Mouse (Mus musculus): ENCODE measurements around the gene Klhdc4.

The Klhdc4 gene

GRCm38 (mm10) chr8:121806126-121806525 lies 23.2 kb downstream of the Klhdc4 start:
- DNase-seq = no peak

DNA sequence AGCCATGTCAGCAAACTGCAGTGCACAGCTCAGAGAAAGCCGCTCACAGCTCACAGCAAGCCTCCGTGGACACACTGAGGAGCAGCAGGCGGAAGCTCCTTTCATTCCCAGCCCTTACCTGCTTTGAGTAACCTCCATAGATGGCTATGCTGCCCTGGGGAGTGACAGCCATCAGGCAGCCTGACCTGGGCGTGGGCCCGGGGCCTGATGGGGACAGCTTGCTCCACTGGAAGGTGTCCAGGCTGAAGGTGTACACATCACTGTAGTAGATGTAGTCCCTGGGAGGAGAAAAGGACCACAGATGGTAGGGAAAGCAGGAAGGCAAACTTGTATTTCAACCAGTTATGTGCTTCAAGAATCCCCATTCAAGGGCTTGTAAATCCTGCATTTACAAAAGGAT lies 24.5 kb downstream of the Klhdc4 start:
- no peak for DNase-seq

DNA sequence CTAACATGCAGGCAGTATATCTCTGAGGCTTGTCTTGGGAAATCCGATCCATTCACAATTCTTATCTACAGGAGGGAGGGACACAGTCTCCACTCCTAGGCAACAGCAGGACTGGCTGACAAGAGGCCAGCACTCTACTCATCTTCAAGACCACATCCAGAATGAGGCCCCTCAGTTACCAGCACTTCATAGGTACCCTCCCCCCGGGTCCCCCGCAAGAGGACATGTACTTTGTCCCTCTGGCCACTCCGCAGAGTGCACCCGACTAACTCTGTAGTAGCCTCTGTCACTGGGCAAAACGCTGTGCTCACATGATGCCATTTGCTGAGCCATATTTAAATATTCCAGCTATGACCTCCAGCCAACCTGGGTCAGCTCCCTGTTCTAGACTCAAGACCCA lies 31.0 kb downstream of the Klhdc4 start:
- DNase-seq = no peak

DNA sequence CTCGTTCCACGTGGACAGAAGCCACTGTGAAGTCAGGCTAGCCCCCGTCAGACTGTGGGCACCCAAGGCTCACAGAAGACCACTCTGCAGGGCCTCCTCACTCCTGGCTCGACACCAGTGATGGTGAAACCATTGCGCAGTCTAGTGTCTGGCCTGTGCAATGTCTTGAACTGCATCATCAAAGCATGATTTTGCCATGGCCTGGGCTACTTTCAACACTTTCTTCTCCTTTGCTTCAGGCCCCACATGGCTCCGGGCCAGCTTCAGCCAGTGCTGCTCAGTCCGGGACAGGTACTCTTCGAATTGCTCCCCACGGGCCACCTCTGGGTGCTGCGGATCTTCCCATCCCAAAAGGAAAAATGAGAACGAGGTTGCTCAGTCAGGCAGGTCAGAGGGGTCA lies 33.0 kb downstream of the Klhdc4 start:
- DNase-seq = no peak

DNA sequence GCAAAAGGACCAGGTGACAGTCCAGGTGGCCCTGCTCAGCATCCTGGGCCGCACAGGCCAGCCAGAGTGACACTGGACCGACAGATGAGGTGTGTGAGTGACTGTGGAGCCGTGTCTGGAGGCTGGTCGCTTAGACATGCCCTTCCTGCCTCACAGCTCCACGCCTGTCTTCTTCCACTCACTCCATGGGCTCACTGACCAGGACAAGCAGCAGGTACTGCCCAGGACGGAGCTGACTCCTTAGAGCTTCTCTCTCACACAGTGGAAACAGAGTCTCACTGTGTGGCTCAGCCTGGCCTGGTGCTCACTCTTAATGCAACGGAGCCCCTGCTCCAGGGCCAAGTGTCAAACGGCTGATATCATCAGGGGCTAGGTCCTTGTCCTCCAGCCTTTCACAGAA lies 33.9 kb downstream of the Klhdc4 start:
- DNase-seq = no peak

- no peak for DNase-seq
Measured at GRCm38 (mm10) chr8:121794151-121794550, 35.2 kb downstream of the Klhdc4 start.

DNA sequence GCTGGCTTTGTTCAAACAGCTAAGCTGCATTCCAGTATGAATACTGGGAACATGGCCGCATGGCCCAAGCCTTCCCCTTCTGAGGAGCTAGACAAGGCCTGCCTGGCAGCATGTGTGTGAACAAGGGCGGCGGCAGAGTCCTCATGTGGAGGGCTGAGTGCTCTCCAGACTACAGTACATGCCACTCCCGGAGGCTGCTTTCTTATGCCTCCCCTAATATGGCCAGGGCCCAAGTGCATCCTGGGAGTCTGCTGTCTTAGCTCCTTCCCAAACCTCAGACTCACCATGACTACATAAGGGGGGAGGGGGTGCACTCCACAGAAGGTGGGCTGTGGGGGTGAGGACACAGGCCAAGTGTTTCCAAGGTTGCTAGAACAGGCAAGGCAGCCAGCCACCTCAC lies 36.7 kb downstream of the Klhdc4 start:
- DNase-seq = no peak

DNA sequence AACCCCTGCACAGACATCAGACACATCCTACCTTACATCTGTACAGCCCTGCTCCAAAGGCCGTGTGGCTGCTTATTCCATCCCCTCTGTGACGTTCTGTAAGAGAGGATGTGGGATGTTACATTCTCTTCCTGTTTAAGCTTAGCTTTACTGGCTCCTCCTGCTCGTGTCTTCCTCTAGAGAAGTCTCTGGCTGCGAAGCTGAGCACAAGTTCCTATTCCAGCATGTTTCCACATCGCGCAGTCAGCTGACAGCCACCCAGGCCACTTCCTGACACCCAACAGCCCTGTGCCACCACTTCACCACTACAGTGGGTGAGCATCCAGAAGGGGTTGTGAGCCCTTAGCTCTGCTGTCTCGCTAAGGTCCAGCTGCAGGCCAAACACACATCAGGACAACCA lies 37.2 kb downstream of the Klhdc4 start:
- no peak for DNase-seq

DNA sequence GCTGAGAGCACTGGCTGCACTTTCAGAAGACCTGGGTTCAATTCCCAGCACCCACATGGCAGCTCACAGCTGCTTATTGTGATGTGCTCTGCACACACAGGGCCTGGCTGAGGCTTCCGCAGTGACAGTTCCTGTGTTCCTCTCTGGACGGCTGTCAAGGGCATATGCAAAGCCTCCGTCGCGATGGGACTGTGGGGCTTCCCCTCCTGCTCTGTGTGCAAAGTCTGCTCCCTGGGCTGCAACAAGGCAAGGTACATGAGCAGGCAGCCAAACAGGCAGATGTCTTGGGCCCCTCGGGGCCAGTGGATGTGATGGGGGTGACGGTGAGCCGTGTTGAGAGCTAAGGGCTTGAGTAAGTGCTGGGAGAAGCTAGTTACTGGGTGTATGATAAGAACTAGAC lies 40.6 kb downstream of the Klhdc4 start:
- no peak for DNase-seq

- peak; percentile 84 for DNase-seq
Measured at GRCm38 (mm10) chr8:121786542-121786941, 42.8 kb downstream of the Klhdc4 start.

- DNase-seq = no peak
Measured at GRCm38 (mm10) chr8:121782493-121782892, 46.9 kb downstream of the Klhdc4 start.

- no peak for DNase-seq
Measured at GRCm38 (mm10) chr8:121773876-121774275, 55.5 kb downstream of the Klhdc4 start.

GRCm38 (mm10) chr8:121770845-121771752 lies 58.3 kb downstream of the Klhdc4 start:
- peak; percentile 60 for DNase-seq

DNA sequence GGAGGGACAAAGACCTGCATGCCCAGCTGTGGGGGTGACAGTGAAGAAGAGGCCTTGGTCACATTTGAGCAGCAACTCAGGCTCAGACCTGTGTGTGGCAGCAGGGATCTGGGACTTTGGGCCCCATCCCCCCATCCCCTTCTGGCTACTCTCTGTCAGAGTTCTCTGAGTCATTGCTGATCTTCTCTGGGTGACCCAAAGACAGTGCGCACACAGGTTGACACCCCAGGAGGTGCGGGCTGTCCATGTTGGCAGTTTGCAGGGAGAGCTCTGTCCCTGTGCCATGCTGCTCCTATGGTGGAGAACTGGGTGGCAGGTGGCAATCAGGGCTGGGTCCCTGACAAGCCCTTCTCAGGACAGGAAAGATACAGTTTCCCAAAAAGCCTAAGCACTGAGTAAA lies 59.7 kb downstream of the Klhdc4 start:
- no peak for DNase-seq

- DNase-seq = no peak
Measured at GRCm38 (mm10) chr8:121769095-121769494, 60.3 kb downstream of the Klhdc4 start.

DNA sequence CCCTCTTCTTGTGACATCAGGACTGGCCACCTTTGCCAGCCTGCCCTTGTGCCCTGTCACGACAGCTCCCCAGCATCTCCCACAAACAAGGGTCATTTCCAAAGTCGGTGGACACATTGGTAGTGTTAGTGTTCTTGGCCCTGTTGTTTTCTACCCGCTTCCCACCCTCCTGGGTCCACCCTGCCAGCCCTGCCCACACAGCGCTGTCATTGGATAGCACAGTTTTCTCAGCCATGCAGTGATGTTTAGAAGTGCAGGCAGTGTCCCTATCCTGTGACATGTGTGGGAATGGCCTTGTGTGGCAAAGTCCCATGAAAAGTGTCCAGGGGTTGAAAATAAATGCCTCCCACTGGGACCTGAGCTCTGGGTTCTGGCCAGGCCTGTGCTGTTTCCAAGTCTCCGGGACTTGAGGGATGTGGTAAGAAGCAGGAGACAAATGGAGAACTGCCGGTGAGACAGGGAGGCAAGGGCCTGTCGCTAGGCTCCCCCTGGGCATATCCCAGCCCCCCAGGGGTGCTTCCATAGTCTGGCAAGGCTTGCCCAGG lies 63.7 kb downstream of the Klhdc4 start:
- DNase-seq = peak; percentile 37

DNA sequence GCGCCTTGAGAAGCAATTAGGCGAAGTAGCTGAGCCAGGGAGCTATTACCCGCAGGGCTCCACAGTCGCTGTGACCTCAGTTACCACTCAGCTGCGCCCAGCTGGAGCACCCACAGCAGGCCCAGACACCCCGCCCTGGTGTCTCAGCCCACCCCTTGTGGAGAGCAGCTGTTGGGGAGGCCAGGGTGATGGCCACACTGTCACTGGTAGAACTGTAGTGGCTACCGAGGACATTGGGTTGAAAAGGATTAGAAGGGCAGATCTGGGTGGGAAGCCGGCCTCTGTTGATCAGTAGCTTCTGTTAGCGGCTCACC lies 65.7 kb downstream of the Klhdc4 start:
- DNase-seq = no peak

- DNase-seq = no peak
Measured at GRCm38 (mm10) chr8:121762999-121763699, 66.2 kb downstream of the Klhdc4 start.

DNA sequence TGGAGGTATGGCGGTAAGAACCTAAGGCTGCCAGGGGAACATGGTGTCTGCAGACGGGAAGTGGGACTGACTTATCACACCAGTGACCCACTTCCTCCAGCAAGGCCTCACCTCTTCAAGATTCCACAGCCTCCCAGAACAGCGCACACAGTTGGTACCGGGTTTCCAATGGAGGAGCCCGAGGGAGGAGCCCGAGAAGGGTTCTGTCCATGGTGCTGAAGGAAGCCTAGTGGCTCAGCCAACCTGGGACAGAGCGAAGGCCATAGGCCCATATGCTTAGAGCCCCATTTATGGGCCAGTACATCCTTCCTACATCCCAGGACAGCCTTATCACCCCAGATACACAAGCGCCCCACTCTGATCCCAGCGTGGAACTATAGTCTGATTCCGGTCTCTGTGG lies 67.9 kb downstream of the Klhdc4 start:
- DNase-seq = no peak

GRCm38 (mm10) chr8:121760484-121760883 lies 68.9 kb downstream of the Klhdc4 start:
- DNase-seq = no peak

GRCm38 (mm10) chr8:121758470-121758869 lies 70.9 kb downstream of the Klhdc4 start:
- DNase-seq = peak; percentile 41

GRCm38 (mm10) chr8:121751407-121751806 lies 78.0 kb downstream of the Klhdc4 start:
- DNase-seq = no peak

GRCm38 (mm10) chr8:121750512-121750911 lies 78.9 kb downstream of the Klhdc4 start:
- DNase-seq = no peak

GRCm38 (mm10) chr8:121749501-121749900 lies 79.9 kb downstream of the Klhdc4 start:
- no peak for DNase-seq

All from right cerebral cortex, adult 18-20 months (tissue).